Mouse (Mus musculus): ENCODE measurements around the gene Ccdc157. TPM values are rescaled to one million over a fixed set of nuclear protein-coding genes. Genes with fewer than 3 reads are reported as not detected.
"Not testable (repeated sequence)": the region's sequence is repeated elsewhere in the genome, so short reads cannot be mapped to it uniquely, and the experiment has no call there.

Ccdc157 gene
- total RNA-seq, 2 experiments from 2014 or later: 12.1 to 13.5 TPM

DNA sequence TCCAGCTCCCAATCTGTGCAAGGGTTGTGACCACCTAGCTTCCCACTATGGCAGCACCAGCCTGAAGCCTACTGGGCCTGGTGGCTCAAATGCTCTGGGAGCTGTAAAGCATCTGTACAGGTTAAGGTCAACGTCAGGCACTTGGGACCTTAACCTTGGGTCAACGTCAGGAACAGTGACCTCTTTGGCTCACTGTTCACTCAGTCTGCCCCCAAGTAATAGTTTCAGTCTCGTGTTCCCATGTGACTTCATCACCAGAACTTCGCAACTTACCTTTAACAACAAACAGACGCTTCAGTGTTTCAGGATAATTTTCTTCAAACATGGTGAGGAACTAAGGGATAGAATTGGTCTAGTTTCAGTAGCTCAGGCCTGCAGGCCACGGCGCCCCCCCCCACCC, 51.4 kb downstream of the Ccdc157 start:
- intact Hi-C loops (cut with DNase I): no loop called here
- no peak for DNase-seq

GRCm38 (mm10) chr11:4107901-4108300, 52.2 kb downstream of the Ccdc157 start:
- intact Hi-C loops (cut with DNase I): not testable (repeated sequence)

DNA sequence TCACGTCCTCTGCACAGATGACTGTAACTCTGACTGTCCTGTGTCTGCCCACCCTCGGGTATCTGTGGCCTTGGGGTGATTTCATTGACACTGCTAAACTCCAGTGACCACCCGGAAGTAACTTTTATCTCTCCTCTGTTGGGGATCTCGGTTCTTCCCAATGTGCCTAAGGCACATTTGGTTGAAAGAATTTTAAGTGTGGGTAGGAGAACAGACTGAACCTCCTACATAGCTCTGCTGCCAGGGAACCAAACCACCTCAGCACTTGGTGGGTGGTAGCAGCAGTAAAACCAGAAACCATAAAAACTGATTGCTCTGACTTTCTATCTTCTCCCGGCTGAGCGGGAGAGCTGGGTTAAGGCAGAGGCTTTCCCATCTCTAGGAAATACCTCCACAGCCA, 54.6 kb downstream of the Ccdc157 start:
- no peak for DNase-seq
- intact Hi-C loops (cut with DNase I): no loop called here

More at GRCm38 (mm10) chr11:4107901-4108300, 52.2 kb downstream of the Ccdc157 start:
- DNase-seq: not testable (repeated sequence)

DNA sequence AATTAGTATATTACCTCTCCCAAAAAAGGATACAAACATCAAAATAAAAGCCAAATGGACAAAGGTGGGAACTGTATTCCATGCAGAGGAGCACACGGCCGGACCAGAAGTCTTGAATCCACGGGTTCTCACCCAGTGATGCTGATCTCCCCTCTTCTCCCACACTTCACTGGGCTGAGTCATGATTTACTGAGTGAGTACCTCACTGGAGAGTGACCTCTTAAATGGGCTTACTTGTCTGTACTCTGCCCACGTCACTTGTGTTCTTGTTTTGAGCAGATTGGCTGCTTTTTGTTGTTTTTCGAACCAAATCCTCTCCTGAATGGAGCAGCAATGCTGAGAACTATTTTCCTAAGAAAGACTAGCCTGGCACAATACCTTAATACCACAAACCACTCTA, 55.1 kb downstream of the Ccdc157 start:
- DNase-seq: no peak
- intact Hi-C loops (cut with DNase I): no loop called here

- intact Hi-C loops (cut with DNase I): no loop called here
- no peak for DNase-seq
Observed at GRCm38 (mm10) chr11:4103522-4103921, 56.6 kb downstream of the Ccdc157 start.

DNA sequence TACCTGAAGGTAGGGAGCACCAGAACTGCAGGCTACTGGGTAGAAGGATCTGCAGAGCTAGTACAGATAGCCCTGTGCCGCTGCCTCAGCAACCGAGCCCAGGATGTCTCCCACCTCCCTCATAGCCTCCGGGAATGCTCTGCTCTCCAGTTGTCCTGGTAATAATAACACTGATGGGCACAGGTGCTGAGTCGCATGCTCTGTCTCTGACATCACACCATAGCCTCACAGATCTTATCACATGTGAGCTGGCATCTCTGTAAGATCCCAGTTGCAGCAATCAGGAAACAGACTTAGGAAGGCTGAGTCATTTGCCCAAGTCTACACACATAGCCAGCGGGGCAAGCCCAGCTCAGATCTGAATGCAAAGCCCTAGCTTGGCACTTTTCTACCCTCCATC, 58.2 kb downstream of the Ccdc157 start:
- no peak for DNase-seq
- intact Hi-C loops (cut with DNase I): no loop called here

GRCm38 (mm10) chr11:4099447-4099846, 60.6 kb downstream of the Ccdc157 start:
- no peak for DNase-seq
- intact Hi-C loops (cut with DNase I): no loop called here

GRCm38 (mm10) chr11:4098816-4099215, 61.3 kb downstream of the Ccdc157 start:
- intact Hi-C loops (cut with DNase I): no loop called here
- DNase-seq: no peak

DNA sequence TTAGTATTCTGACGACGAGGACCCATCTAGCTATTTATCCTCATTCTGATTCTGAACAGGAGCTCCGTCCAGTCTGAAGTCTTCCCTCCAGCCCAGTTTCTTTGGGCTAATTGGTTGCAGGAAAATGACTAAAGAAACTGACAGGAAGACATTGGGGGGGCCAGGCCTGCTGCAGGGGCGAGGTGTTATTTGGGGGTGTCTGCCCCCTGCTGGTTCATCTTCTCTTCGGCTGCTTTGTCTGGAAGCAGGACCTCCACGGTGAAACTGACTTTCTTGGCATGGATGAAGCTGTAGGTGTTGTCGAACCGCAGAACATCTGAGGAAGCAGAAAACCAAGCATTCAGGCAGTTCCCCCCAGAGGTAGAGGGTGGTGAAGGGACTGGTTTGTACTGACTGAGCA, 62.0 kb downstream of the Ccdc157 start:
- intact Hi-C loops (cut with DNase I): no loop called here
- no peak for DNase-seq

GRCm38 (mm10) chr11:4097091-4097621, 62.9 kb downstream of the Ccdc157 start:
- intact Hi-C loops (cut with DNase I): no loop called here
- DNase-seq: no peak

DNA sequence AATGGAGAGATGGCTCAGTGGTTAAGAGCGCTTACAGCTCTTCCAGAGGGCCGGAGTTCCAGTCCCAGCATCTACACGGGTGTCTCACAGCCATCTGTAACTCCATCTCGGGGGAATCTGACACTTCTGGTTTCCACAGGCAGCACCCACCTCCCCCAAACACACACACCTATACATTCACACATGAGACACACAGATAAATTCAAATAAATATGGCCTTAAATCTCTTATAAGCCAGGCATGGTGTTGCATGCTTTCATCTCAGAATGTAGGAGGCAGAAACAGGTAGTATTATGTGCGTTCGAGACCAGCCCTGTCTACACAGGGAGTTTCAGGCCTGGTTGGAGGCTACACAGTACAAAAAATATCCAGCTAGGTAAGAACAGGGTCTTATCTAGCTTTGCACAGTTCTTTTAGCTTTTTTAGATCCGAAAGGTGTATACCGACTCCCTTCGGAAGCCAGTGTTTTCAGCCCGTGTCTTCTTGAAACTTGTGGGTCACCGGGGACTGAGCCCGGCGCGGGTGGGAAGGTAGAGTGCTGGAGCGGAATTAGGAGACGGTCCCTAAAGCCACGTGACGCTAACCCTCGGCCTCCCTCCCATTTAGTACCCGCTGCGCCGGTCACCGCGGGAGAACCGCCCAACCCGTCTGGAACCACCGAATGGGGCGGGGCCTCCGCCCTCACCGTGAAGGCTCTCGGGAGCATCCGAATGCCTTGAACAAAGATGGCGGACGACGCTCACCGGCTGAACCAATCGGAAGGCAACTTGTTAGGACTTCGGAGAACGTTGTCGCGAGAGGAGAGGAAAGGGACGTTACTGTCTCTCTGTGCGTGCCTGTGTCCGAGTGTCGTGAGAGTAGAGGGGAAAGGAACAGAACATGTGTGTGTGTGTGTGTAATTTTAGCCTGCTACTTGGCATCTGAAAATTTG, 63.8 kb downstream of the Ccdc157 start:
- DNase-seq: peak; percentile 99
- intact Hi-C loops (cut with DNase I): no loop called here

- intact Hi-C loops (cut with DNase I): no loop called here
- DNase-seq: peak; percentile 54
Observed at GRCm38 (mm10) chr11:4095171-4096053, 64.7 kb downstream of the Ccdc157 start, which contains the start of gene Mtfp1. Gene Mtfp1 (minus strand): TSS chr11:4095445.

DNA sequence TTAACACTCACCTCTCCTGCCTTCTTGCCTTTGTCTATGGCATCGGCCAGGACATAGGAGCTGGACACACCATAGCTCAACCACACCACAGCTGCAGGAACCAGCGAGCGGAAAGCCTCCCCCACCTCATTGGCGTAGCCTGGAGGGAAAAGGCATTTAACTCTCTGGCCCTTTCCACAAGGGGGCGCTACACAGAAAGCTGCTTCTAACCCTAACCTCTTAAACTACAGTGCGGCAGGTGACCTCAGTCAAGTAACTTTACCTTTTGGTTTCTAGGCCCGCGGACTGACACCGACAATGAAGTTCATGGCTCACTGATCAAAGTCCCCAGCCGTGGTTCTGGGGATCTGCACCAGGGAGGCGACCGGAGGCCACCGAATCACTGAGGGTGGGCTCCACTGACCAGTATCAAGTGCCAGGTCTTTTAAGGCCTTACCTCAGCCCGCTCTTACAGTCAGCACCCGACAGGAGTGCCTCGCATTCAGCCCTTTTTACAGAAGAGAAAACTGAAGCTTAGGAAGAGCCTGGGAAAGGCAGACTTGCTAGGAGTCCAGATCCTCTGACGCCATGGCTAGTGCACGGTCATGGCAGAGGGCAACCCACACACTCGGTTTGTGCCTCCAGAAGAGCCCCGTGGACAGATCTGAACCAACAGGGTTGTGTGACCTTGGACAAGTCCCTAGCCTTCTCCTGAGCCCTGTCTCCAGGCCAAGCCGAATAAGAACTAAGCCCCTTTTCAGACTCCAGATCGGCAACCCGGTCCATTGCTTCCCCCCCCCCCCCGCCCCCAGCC, 65.5 kb downstream of the Ccdc157 start:
- DNase-seq: peak; percentile 57
- intact Hi-C loops (cut with DNase I): no loop called here

DNA sequence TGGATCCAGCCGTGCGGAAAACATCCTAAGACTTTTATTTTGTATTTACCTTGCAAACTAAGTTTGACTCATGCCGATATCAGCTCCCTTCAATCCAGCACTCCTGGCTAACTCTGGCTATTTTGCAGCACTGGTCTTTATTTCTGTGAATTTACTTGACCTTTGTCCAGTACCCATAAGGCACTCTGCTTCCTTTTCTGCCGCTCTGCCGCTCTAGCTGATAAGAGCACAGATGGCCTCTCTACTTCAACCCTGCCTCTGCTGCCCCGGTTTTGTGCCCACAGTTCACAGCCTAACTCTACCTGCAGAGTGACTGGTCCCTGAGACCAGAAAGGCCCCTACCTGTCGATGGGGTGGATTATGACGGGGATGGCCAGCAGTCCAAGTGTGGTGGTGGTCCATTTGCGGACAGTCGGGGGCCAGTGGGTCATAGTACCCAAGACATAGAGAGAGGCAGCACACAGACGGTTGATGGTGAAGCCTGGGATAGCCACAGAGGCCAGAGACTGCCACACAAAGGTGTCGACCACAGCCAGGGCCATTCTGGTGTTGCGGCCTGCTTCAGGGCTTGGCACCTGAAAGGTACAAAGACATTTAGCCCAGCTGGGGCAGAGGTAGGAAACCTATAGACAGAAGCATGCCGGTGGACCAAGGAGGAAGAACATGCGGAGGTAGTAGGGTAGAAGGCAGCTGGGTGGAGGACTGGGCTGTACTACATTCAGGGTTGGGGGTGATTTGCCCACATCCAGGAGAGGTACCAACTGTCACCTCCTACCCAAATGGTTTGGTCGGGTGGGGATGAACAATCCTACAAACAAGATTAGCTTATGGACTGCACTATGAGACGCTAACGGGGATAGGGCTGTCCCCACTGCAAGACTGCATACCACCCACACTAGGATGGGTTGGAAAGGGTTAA, 66.4 kb downstream of the Ccdc157 start:
- DNase-seq: no peak
- intact Hi-C loops (cut with DNase I): no loop called here

Small RNA genes within 50 kb of the gene (microRNA-seq; reads per million reads assigned to microRNA genes)
- gene Mir3060: 3.9 reads per million, percentile 8 among the genes with 10 or more reads in this experiment

Other genes with a start within 250 kb of the Ccdc157 start
- 10 to 100 TPM; 19.8 to 20.9 TPM for gene Slc35e4, start 245.6 kb downstream of the Ccdc157 start, total RNA-seq (2021)
- gene Tcn2, start 228.1 kb downstream of the Ccdc157 start, total RNA-seq (2021): 10 to 100 TPM; 10.1 to 10.9 TPM
- gene Pes1, start 196.3 kb downstream of the Ccdc157 start, total RNA-seq (2021): 10 to 100 TPM; 55.8 to 56.3 TPM
- not detected for gene 4930556J24Rik, start 183.5 kb downstream of the Ccdc157 start, total RNA-seq (2021)
- gene Gal3st1, start 176.7 kb downstream of the Ccdc157 start, total RNA-seq (2021): 1 to 10 TPM; 4.6 to 5.4 TPM
- gene Sec14l4, start 128.8 kb downstream of the Ccdc157 start, total RNA-seq (2021): not detected
- gene Sec14l3, start 95.5 kb downstream of the Ccdc157 start, total RNA-seq (2021): 1 to 10 TPM; 2.3 to 4.5 TPM
- gene Mtfp1, start 64.8 kb downstream of the Ccdc157 start, total RNA-seq (2021): 10 to 100 TPM; 15.3 to 16.3 TPM
- gene Sec14l2, start 36.9 kb downstream of the Ccdc157 start, total RNA-seq (2021): 1 to 10 TPM; 6.8 to 8.3 TPM
- 10 to 100 TPM; 57.0 to 58.6 TPM for gene Rnf215, start 25.1 kb downstream of the Ccdc157 start, total RNA-seq (2021)
- 10 to 100 TPM; 75.5 to 93.4 TPM for gene Sf3a1, start 57 bp upstream of the Ccdc157 start, total RNA-seq (2021)
- 10 to 100 TPM; 25.7 to 26.8 TPM for gene Tbc1d10a, start 26.5 kb upstream of the Ccdc157 start, total RNA-seq (2021)
- 1 to 10 TPM; 1.8 to 1.9 TPM for gene Castor1, start 57.9 kb upstream of the Ccdc157 start, total RNA-seq (2021)
- gene Osm, start 76.1 kb upstream of the Ccdc157 start, total RNA-seq (2021): under 1 TPM in 1 of 2 experiments, not detected in 1; 0.30 TPM
- gene Lif, start 97.3 kb upstream of the Ccdc157 start, total RNA-seq (2021): under 1 TPM; 0.08 TPM

Data from left cerebral cortex, postnatal 4 days (tissue).